Mouse (Mus musculus) midbrain, embryonic 14.5 days (tissue): ENCODE measurements around the gene Nyap1. TPM values are rescaled to one million over a fixed set of nuclear protein-coding genes. Genes with fewer than 3 reads are reported as not detected.

Source experiments
- ATAC-seq: fragments of 200-750 bp; cut with Nextera tagmentation; 2 replicates; pipeline ENCODE4 v1.8.0; 2017; ENCODE audit warnings: moderate number of reproducible peaks, moderate library complexity; ENCODE audit not compliant: low FRiP score, low TSS enrichment
- DNase-seq: peaks from one replicate; pipeline ENCODE4 v3.0.0-alpha.2; 2015
- H3K27ac ChIP-seq: fragments of 300-500 bp; sonication (generic); replicated peaks from 2 replicates; pipeline ENCODE4 v1.5.1; 2014; ENCODE audit warnings: mild to moderate bottlenecking, low read depth, low read length, moderate library complexity
- H3K27me3 ChIP-seq: fragments of 300-500 bp; sonication (generic); 2 replicates; pipeline ENCODE4 v1.6.1; 2014; ENCODE audit warnings: low read length, control low read depth, mixed read lengths; ENCODE audit not compliant: control insufficient read depth, insufficient read depth
- H3K36me3 ChIP-seq: fragments of 300-500 bp; sonication (generic); 2 replicates; pipeline ENCODE4 v1.6.1; 2014; ENCODE audit warnings: low read length, control low read depth; ENCODE audit not compliant: control insufficient read depth, insufficient read depth
- H3K4me1 ChIP-seq: fragments of 300-500 bp; sonication (generic); 2 replicates; pipeline ENCODE4 v1.6.1; 2014; ENCODE audit warnings: mild to moderate bottlenecking, antibody characterized with exemption, low read length, control low read depth; ENCODE audit not compliant: control insufficient read depth, insufficient read depth
- H3K4me2 ChIP-seq: fragments of 300-500 bp; sonication (generic); 2 replicates; pipeline ENCODE4 v1.6.1; 2014; ENCODE audit warnings: mild to moderate bottlenecking, low read length, moderate library complexity
- H3K4me3 ChIP-seq: fragments of 300-500 bp; sonication (generic); replicated peaks from 2 replicates; pipeline ENCODE4 v1.5.1; 2014; ENCODE audit warnings: low read depth, low read length
- H3K9ac ChIP-seq: fragments of 300-500 bp; sonication (generic); replicated peaks from 2 replicates; pipeline ENCODE4 v1.6.1; 2014; ENCODE audit warnings: mild to moderate bottlenecking, low read length, moderate library complexity
- H3K9me3 ChIP-seq: fragments of 300-500 bp; sonication (generic); 2 replicates; pipeline ENCODE4 v1.6.1; 2016; ENCODE audit warnings: low read length, control low read depth, mixed read lengths; ENCODE audit not compliant: control insufficient read depth
- WGBS: fragments of 180-500 bp; shearing (Covaris S2); extraction: QIAGEN DNeasy Blood & Tissue Kit; methylation state at CpG from one replicate; pipeline ENCODE4 v1.1.7; 2014; 5-methylcytosine and 5-hydroxymethylcytosine counted together
- polyA plus RNA-seq: library from polyadenylated mRNA; unstranded; fragments of >200 nt; fragmentation: Nextera tagmentation; extraction: Ambion mirVana; gene quantifications from 2 replicates; pipeline ENCODE4 v1.2.1, GENCODE M21; 2014

The Nyap1 gene
- polyA plus RNA-seq, 1 experiment from 2014 or later = 16.2 TPM

- no peak overlapping the region for H3K4me3 ChIP-seq
- no peaks in the 10 kb centered on the region for H3K27me3 ChIP-seq
- 92% methylated on average over 6 of the region's 6 CpGs for WGBS
- peaks cover 16% of the 10 kb centered on the region for H3K4me1 ChIP-seq
- no peaks in the 10 kb centered on the region for H3K9me3 ChIP-seq
- ATAC-seq = no peak
- H3K36me3 ChIP-seq = peaks cover 25% of the 10 kb centered on the region
- DNase-seq = no peak
- no peak overlapping the region for H3K27ac ChIP-seq
- H3K4me2 ChIP-seq = peak overlapping the region; percentile 95
- H3K9ac ChIP-seq = no peak overlapping the region
Measured at GRCm38 (mm10) chr5:137749196-137749836, 7.9 kb upstream of the Nyap1 start.

DNA sequence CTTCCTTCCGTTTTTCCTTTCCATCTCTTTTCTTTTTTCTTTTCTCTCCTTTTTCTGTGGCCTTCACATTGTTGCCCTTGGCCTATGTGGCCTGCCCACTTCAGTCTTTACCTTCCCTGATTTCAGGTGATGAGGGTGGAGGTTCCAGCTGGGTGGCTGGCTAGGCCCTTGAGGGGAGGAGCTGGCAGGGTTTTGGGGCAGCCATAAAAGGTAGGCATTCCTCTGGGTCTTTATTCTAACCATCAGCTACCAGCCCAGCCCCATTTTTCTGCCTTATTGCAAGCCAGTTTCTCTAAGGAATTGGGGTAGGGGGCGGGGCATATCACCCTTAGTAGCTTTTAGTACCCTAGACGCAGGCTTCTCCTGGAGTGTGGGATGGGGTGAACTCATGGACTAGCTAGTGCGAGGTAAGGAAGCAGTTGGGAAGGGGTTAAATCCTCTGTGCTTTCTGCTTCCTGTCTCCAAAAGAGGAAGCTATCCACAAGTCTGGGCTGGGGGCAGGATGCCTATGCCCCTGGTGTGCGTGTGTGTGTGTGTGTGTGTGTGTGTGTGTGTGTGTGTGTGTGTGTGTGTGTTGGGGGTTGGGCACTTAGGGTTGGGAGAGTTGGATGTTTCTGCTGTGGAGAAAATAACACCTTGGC lies 6.8 kb upstream of the Nyap1 start:
- Histone ChIP-seq H3K27me3 (no peaks in the 10 kb centered on the region), H3K36me3 (peaks cover 17% of the 10 kb centered on the region; the same call in 1 of the 2 replicates), H3K9ac (peak overlapping the region; percentile 1; the same call in 1 of the 2 replicates), H3K4me3 (peak overlapping the region; percentile 51), H3K9me3 (no peaks in the 10 kb centered on the region), H3K27ac (no peak overlapping the region), H3K4me1 (peaks cover 16% of the 10 kb centered on the region), H3K4me2 (peak overlapping the region; percentile 95)
- WGBS = 50% methylated on average over 5 of the region's 5 CpGs
- no peak for ATAC-seq
- no peak for DNase-seq

- Histone ChIP-seq H3K4me1 (peaks cover 16% of the 10 kb centered on the region), H3K36me3 (peaks cover 12% of the 10 kb centered on the region; the same call in 1 of the 2 replicates), H3K4me2 (peak overlapping the region; percentile 95), H3K27ac (peak overlapping the region; percentile 64), H3K27me3 (no peaks in the 10 kb centered on the region), H3K4me3 (peak overlapping the region; percentile 51), H3K9me3 (no peaks in the 10 kb centered on the region), H3K9ac (peak overlapping the region; percentile 68)
- ATAC-seq = no peak
- 8% methylated on average over 26 of the region's 26 CpGs for WGBS
- DNase-seq = peak; percentile 46
Measured at GRCm38 (mm10) chr5:137747326-137747961, 6.0 kb upstream of the Nyap1 start.

DNA sequence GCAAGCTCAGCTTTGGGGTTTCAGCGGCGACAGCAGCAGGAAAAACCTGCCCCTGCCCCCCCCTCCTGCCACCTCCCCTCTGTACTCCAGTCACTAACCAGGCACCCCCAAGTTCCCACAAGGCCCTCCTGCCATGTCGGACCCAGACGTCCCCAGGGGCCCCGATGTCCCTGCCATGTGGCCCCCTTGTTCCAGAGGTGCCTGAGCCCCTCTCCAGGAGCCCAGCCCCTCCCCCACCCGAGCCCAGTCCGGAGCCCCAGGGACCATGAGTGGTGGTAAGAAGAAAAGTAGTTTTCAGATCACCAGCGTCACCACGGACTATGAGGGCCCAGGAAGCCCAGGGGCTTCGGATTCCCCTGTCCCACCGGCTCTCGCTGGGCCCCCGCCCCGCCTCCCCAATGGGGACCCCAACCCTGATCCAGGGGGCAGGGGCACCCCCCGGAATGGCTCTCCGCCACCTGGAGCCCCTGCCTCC lies 5.5 kb upstream of the Nyap1 start:
- peak; percentile 43 for DNase-seq
- Histone ChIP-seq H3K27ac (peak overlapping the region; percentile 89), H3K9me3 (no peaks in the 10 kb centered on the region), H3K27me3 (no peaks in the 10 kb centered on the region), H3K9ac (peak overlapping the region; percentile 68), H3K36me3 (peaks cover 8% of the 10 kb centered on the region; the same call in 1 of the 2 replicates), H3K4me2 (peak overlapping the region; percentile 95), H3K4me1 (peaks cover 16% of the 10 kb centered on the region), H3K4me3 (peak overlapping the region; percentile 51)
- no peak for ATAC-seq
- WGBS = 2% methylated on average over 16 of the region's 16 CpGs

DNA sequence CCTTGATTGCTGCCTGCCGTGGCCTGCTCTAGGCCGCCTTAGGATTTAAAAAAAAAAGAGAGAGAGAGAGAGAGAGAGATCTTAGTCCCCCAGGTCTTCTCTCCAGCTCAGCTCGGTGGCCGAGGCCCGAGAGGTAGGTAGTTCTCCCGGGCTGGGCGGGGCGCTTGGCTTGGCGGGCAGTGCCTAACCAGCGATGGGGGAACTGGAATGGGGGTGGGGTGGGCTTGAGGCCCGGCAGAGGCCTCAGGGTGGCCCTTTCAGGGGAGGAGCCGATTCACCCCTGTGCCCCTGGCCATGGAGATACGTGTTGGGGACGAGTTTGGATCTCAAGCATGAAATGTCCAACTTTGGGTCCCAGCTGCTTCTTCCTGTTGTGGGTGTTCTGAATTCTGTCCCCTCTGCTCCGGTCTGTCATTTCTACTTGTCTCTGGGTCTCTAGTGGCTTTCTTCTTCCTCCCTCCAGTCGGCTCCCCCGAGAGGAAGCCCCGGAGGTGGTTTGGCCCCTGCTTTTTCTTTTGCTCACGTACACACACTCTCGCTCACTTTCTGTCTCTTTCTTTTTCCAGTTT lies 5.0 kb upstream of the Nyap1 start:
- DNase-seq = peak; percentile 65
- H3K9me3 ChIP-seq = no peaks in the 10 kb centered on the region
- peaks cover 4% of the 10 kb centered on the region; the same call in 1 of the 2 replicates for H3K36me3 ChIP-seq
- H3K9ac ChIP-seq = peak overlapping the region; percentile 68
- 0% methylated on average over 20 of the region's 20 CpGs for WGBS
- 0 out of 2 replicates have a peak, but pooled peaks have one; percentile 1 for ATAC-seq
- H3K27me3 ChIP-seq = no peaks in the 10 kb centered on the region
- peak overlapping the region; percentile 95 for H3K4me2 ChIP-seq
- peak overlapping the region; percentile 89 for H3K27ac ChIP-seq
- peak overlapping the region; percentile 51 for H3K4me3 ChIP-seq
- H3K4me1 ChIP-seq = peaks cover 16% of the 10 kb centered on the region

DNA sequence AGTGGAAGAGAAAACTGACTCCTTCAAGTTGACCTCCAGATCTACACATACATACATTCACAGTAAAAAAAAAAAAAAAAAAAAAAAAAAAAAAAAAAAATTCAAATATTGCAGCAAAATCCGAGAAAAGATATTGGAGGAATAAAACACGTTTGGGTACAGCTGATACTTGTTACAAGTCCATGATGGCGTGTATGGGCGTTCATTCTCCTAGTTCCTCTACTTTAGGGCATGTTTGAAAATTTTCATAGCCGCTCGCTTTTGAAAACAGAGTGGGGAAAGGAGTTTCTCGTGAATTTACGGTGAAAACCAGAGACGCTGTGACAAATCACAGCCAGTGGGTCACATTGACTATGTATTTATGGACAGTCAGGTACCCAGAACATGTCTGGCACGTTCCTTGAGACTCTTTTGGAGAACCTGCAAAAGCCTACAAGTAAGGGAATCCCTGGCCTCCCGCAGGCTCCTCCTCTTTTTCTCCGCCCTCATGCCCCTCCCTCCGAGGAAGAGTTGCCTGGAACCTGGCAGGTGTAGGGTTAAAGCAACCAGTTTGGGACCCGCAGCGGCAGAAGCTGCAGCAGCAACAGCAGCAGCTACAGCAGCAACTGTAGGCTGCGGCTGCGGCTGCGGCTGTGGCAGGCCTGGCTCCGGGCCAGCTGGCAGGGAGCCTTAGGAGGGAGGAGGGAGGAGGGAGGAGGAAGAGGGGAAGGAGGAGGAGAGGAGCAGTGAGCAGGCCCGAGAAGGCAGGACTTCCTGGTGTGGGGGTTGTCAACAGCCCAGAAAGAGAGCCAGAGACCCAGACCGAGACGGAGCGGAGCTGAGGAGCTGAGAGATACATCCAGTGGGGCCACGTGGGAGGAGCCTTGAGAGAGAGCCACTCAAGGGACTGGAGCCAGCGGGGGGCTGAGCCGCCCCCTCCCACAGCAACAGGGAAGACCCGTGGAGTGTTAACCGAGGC lies 4.1 kb upstream of the Nyap1 start, which contains the start of gene Tsc22d4:
Gene Tsc22d4, plus strand, starts transcription at position 517 of the 958 bp plus-strand sequence.
- peak; percentile 94 for DNase-seq
- WGBS = 4% methylated on average over 28 of the region's 28 CpGs
- H3K4me1 ChIP-seq = peaks cover 16% of the 10 kb centered on the region

GRCm38 (mm10) chr5:137744197-137744596 lies 2.8 kb upstream of the Nyap1 start:
- no peak for ATAC-seq
- Histone ChIP-seq H3K4me2 (no peak overlapping the region), H3K36me3 (no peaks in the 10 kb centered on the region), H3K27ac (no peak overlapping the region), H3K4me1 (peaks cover 23% of the 10 kb centered on the region), H3K27me3 (no peaks in the 10 kb centered on the region), H3K9me3 (no peaks in the 10 kb centered on the region), H3K4me3 (no peak overlapping the region), H3K9ac (no peak overlapping the region)
- WGBS = 92% methylated on average over 7 of the region's 7 CpGs
- DNase-seq = no peak

More for the DNA sequence above, 4.1 kb upstream of the Nyap1 start, which contains the start of gene Tsc22d4:
- Histone ChIP-seq H3K27ac (peak within 1 kb of the TSS; percentile 89), H3K4me2 (peak within 1 kb of the TSS; percentile 95), H3K4me3 (peak within 1 kb of the TSS; percentile 51), H3K9me3 (no peaks in the 10 kb centered on the region), H3K27me3 (no peaks in the 10 kb centered on the region), H3K36me3 (no peaks in the 10 kb centered on the region), H3K9ac (peak within 1 kb of the TSS; percentile 68)
- peak; percentile 79 for ATAC-seq
